Mouse (Mus musculus): Measurements from ENCODE around the gene Clcf1. TPM values are rescaled to one million over a fixed set of nuclear protein-coding genes. Genes with fewer than 3 reads are reported as not detected.

Gene Clcf1
- total and polyA plus RNA-seq, 3 experiments: 0.42 to 2.3 TPM; not detected in 1

- peak overlapping the region; percentile 84 for H3K27ac ChIP-seq (ENCODE audit: control insufficient read depth, low read depth, low read length)
These were observed 6.4 kb downstream of the Clcf1 start for GRCm38 (mm10) chr19:4220416-4220815.

GRCm38 (mm10) chr19:4220957-4221743 lies 7.1 kb downstream of the Clcf1 start:
- peaks cover 16 to 36% of the 10 kb centered on the region in 2 experiments for H3K4me1 ChIP-seq (ENCODE audit: control insufficient read depth in 1 of 2, insufficient read depth in 2 of 2, low read length in 2 of 2)
- H3K79me2 ChIP-seq (ENCODE audit: control insufficient read depth, insufficient read depth, low read length, poor library complexity): no peaks in the 10 kb centered on the region; the same call in 1 of the 2 replicates
- no peaks in the 10 kb centered on the region for H3K9me3 ChIP-seq (replicated peaks; ENCODE audit: insufficient read depth, low read length)
- peak overlapping the region; percentile 84 for H3K27ac ChIP-seq (ENCODE audit: control insufficient read depth, low read depth, low read length)
- H3K4me3 ChIP-seq (ENCODE audit: control insufficient read depth in 1 of 2, insufficient read depth in 1 of 2, low read depth in 2 of 2, low read length in 2 of 2): peak overlapping the region; percentile 22 to 24; a peak in 3 of 4 replicates
- peaks cover 0 to 32% of the 10 kb centered on the region in 2 experiments; a peak in 2 of 4 replicates for H3K36me3 ChIP-seq (ENCODE audit: control insufficient read depth in 1 of 2, insufficient read depth in 2 of 2, low read length in 2 of 2)
- H3K27me3 ChIP-seq (ENCODE audit: control insufficient read depth in 1 of 2, insufficient read depth in 2 of 2, low read length in 2 of 2): no peaks in the 10 kb centered on the region; a peak in 1 of 4 replicates
- TF ChIP-seq MAZ (IDR thresholded peaks at IDR 0.05; ENCODE audit: low read depth, low read length): no peak
- peak; percentile 67 for TF ChIP-seq TBP (IDR thresholded peaks at IDR 0.05; ENCODE audit: low read depth, low read length)
- no peak for TF ChIP-seq TAL1 (IDR thresholded peaks at IDR 0.05; ENCODE audit: low read length)
- peak; percentile 30; the same call in 1 of the 2 replicates for TF ChIP-seq NELFE (IDR thresholded peaks at IDR 0.05; ENCODE audit: low read depth, low read length)
- TF ChIP-seq MYC (IDR thresholded peaks at IDR 0.05; ENCODE audit: low read depth, low read length): no peak
- peak in 1 of 2 experiments; percentile 67; a peak in 2 of 4 replicates for TF ChIP-seq POLR2A (IDR thresholded peaks at IDR 0.05; ENCODE audit: control insufficient read depth in 1 of 2, insufficient read depth in 1 of 2, low read depth in 1 of 2, low read length in 2 of 2, poor library complexity in 1 of 2)
- TF ChIP-seq GATA1 (IDR thresholded peaks at IDR 0.05; ENCODE audit: low read depth, low read length): 0 out of 2 replicates have a peak, but pooled peaks have one; percentile 18
- peak; percentile 50 to 58; a peak in 2 of 4 replicates for TF ChIP-seq EP300 (IDR thresholded peaks at IDR 0.05; ENCODE audit: low read depth in 1 of 2, low read length in 2 of 2)
- TF ChIP-seq KAT2A (conservative IDR thresholded peaks at IDR 0.05; ENCODE audit: low read depth, low read length): no peak
- H3K9ac ChIP-seq (ENCODE audit: control insufficient read depth, low read depth, low read length, poor library complexity, severe bottlenecking): peak overlapping the region; percentile 50
- peak; percentile 79 for DNase-seq (ENCODE audit: low read depth, low spot score)

More at GRCm38 (mm10) chr19:4220416-4220815, 6.4 kb downstream of the Clcf1 start:
- peak; percentile 40 for DNase-seq (ENCODE audit: low read depth, low spot score)
- H3K36me3 ChIP-seq (ENCODE audit: control insufficient read depth in 1 of 2, insufficient read depth in 2 of 2, low read length in 2 of 2): peaks cover 0 to 32% of the 10 kb centered on the region in 2 experiments; a peak in 2 of 4 replicates
- TF ChIP-seq ZNF384 (IDR thresholded peaks at IDR 0.05; ENCODE audit: low read depth, low read length): no peak
- 0 out of 2 replicates have a peak, but pooled peaks have one; percentile 33 for TF ChIP-seq SIN3A (IDR thresholded peaks at IDR 0.05; ENCODE audit: low read length)
- peak; percentile 70; the same call in 1 of the 2 replicates for TF ChIP-seq MAZ (IDR thresholded peaks at IDR 0.05; ENCODE audit: low read depth, low read length)
- peak; percentile 17; the same call in 1 of the 2 replicates for TF ChIP-seq ETS1 (IDR thresholded peaks at IDR 0.05; ENCODE audit: low read depth, low read length)
- TF ChIP-seq USF2 (IDR thresholded peaks at IDR 0.05; ENCODE audit: borderline replicate concordance in 1 of 2, insufficient read depth in 1 of 2, low read depth in 1 of 2, low read length in 2 of 2): no peak
- no peak for TF ChIP-seq UBTF (IDR thresholded peaks at IDR 0.05; ENCODE audit: borderline replicate concordance, insufficient read depth, low read depth, low read length)
- no peak for TF ChIP-seq TCF12 (IDR thresholded peaks at IDR 0.05; ENCODE audit: low read depth, low read length)
- no peak for TF ChIP-seq MAX (IDR thresholded peaks at IDR 0.05; ENCODE audit: low read length)
- no peak for TF ChIP-seq BHLHE40 (IDR thresholded peaks at IDR 0.05; ENCODE audit: borderline replicate concordance, low read depth, low read length)
- no peak for TF ChIP-seq CHD1 (IDR thresholded peaks at IDR 0.05; ENCODE audit: low read depth, low read length)
- no peak for TF ChIP-seq RAD21 (IDR thresholded peaks at IDR 0.05; ENCODE audit: low read depth, low read length)
- TF ChIP-seq GATA1 (IDR thresholded peaks at IDR 0.05; ENCODE audit: low read depth, low read length): no peak
- TF ChIP-seq MYC (IDR thresholded peaks at IDR 0.05; ENCODE audit: low read depth, low read length): no peak
- no peaks in the 10 kb centered on the region for H3K9me3 ChIP-seq (replicated peaks; ENCODE audit: insufficient read depth, low read length)
- H3K4me3 ChIP-seq (ENCODE audit: control insufficient read depth in 1 of 2, insufficient read depth in 1 of 2, low read depth in 2 of 2, low read length in 2 of 2): peak overlapping the region in 1 of 2 experiments; percentile 3; a peak in 1 of 4 replicates
- no peaks in the 10 kb centered on the region; the same call in 1 of the 2 replicates for H3K79me2 ChIP-seq (ENCODE audit: control insufficient read depth, insufficient read depth, low read length, poor library complexity)
- peaks cover 16 to 36% of the 10 kb centered on the region in 2 experiments for H3K4me1 ChIP-seq (ENCODE audit: control insufficient read depth in 1 of 2, insufficient read depth in 2 of 2, low read length in 2 of 2)
- H3K9ac ChIP-seq (ENCODE audit: control insufficient read depth, low read depth, low read length, poor library complexity, severe bottlenecking): peak overlapping the region; percentile 50
- peaks cover 0 to 2% of the 10 kb centered on the region in 2 experiments; a peak in 3 of 4 replicates for H3K27me3 ChIP-seq (ENCODE audit: control insufficient read depth in 1 of 2, insufficient read depth in 2 of 2, low read length in 2 of 2)

Data from MEL (cell line).